Mouse (Mus musculus): Measurements from ENCODE around the gene Pla2r1. TPM values are rescaled to one million over a fixed set of nuclear protein-coding genes. Genes with fewer than 3 reads are reported as not detected.
A peak's percentile ranks its signal among the peaks of the same experiment; 100 is the strongest.

The Pla2r1 gene
- total RNA-seq, 2 experiments from 2014 or later = 0.74 to 0.96 TPM

- DNase-seq (ENCODE audit: low spot score) = no peak
Observed at GRCm38 (mm10) chr2:60405431-60405830, 147.7 kb downstream of the Pla2r1 start.

GRCm38 (mm10) chr2:60404763-60405162, 148.3 kb downstream of the Pla2r1 start:
- DNase-seq (ENCODE audit: low spot score) = no peak

- DNase-seq (ENCODE audit: low spot score) = no peak
Observed at GRCm38 (mm10) chr2:60401694-60402093, 151.4 kb downstream of the Pla2r1 start.

GRCm38 (mm10) chr2:60393786-60394185, 159.3 kb downstream of the Pla2r1 start:
- no peak for DNase-seq (ENCODE audit: low spot score)

GRCm38 (mm10) chr2:60392286-60392685, 160.8 kb downstream of the Pla2r1 start:
- DNase-seq (ENCODE audit: low spot score) = no peak

GRCm38 (mm10) chr2:60387363-60387762, 165.7 kb downstream of the Pla2r1 start:
- DNase-seq (ENCODE audit: low spot score) = no peak

GRCm38 (mm10) chr2:60386835-60387234, 166.3 kb downstream of the Pla2r1 start:
- DNase-seq (ENCODE audit: low spot score) = no peak

- no peak for DNase-seq (ENCODE audit: low spot score)
Observed at GRCm38 (mm10) chr2:60384763-60385085, 168.4 kb downstream of the Pla2r1 start.

GRCm38 (mm10) chr2:60384083-60384762, 168.9 kb downstream of the Pla2r1 start:
- DNase-seq (ENCODE audit: low spot score) = no peak

GRCm38 (mm10) chr2:60382858-60383669, 170.0 kb downstream of the Pla2r1 start, which contains the start of gene Ly75:
Gene Ly75, minus strand, starts transcription at chr2:60383303.
- DNase-seq (ENCODE audit: low spot score) = peak; percentile 62

- no peak for DNase-seq (ENCODE audit: low spot score)
Observed at GRCm38 (mm10) chr2:60382346-60382745, 170.8 kb downstream of the Pla2r1 start.

- no peak for DNase-seq (ENCODE audit: low spot score)
Observed at GRCm38 (mm10) chr2:60377260-60377659, 175.8 kb downstream of the Pla2r1 start.

- DNase-seq (ENCODE audit: low spot score) = no peak
Observed at GRCm38 (mm10) chr2:60375608-60376107, 177.4 kb downstream of the Pla2r1 start.

GRCm38 (mm10) chr2:60375126-60375525, 178.0 kb downstream of the Pla2r1 start:
- no peak for DNase-seq (ENCODE audit: low spot score)

GRCm38 (mm10) chr2:60370188-60370587, 182.9 kb downstream of the Pla2r1 start:
- DNase-seq (ENCODE audit: low spot score) = no peak

GRCm38 (mm10) chr2:60369454-60369853, 183.7 kb downstream of the Pla2r1 start:
- no peak for DNase-seq (ENCODE audit: low spot score)

GRCm38 (mm10) chr2:60367871-60368270, 185.2 kb downstream of the Pla2r1 start:
- no peak for DNase-seq (ENCODE audit: low spot score)

Other genes starting within 250 kb of the Pla2r1 start
- gene Ly75, start 170.0 kb downstream of the Pla2r1 start, total RNA-seq (2021) = under 1 TPM; 0.09 to 0.14 TPM
- gene Itgb6, start 169.3 kb upstream of the Pla2r1 start, total RNA-seq (2021) = 10 to 100 TPM; 38.3 to 44.0 TPM